Mouse (Mus musculus) MEL (cell line): ENCODE measurements at regions not wholly inside any gene's neighbourhood (a gene's known extent, or its start where the extent isn't known, plus 50 kb on each side); places are given as distances from the start of the nearest gene placed in this dataset.

ENCODE experiments used
- DNase-seq: peaks from one replicate; pipeline ENCODE4 v3.0.0; 2011; ENCODE audit warnings: low read depth, low spot score
- H3K27ac ChIP-seq: 2 replicates; pipeline ENCODE4 v1.5.1; 2012; ENCODE audit warnings: low read depth, mild to moderate bottlenecking, control low read depth, low read length, moderate library complexity; ENCODE audit not compliant: control insufficient read depth
- H3K27me3 ChIP-seq, 2 experiments: fragments of 150-350 bp in 1 of 2; sonication (generic) in 1 of 2; 2 replicates each; pipeline ENCODE4 v1.6.1; 2012; ENCODE audit warnings: low read length in 2 of 2, mild to moderate bottlenecking in 2 of 2, improper control_type of control experiment in 1 of 2, moderate library complexity in 1 of 2; ENCODE audit not compliant: insufficient read depth in 2 of 2, control insufficient read depth in 1 of 2
- H3K36me3 ChIP-seq, 2 experiments: 2 replicates each; pipeline ENCODE4 v1.6.1; 2012 to 2014; ENCODE audit warnings: low read length in 2 of 2, improper control_type of control experiment in 1 of 2, inconsistent platforms in 1 of 2, mild to moderate bottlenecking in 1 of 2; ENCODE audit not compliant: insufficient read depth in 2 of 2, control insufficient read depth in 1 of 2
- H3K4me1 ChIP-seq, 2 experiments: fragments of 150-350 bp in 1 of 2; sonication (generic) in 1 of 2; 2 replicates each; pipeline ENCODE4 v1.6.1; 2012; ENCODE audit warnings: low read length in 2 of 2, improper control_type of control experiment in 1 of 2, mild to moderate bottlenecking in 1 of 2; ENCODE audit not compliant: insufficient read depth in 2 of 2, control insufficient read depth in 1 of 2
- H3K4me3 ChIP-seq, 2 experiments: fragments of 150-350 bp in 1 of 2; sonication (generic) in 1 of 2; 2 replicates each; pipeline ENCODE4 v1.5.1; 2012; ENCODE audit warnings: low read depth in 2 of 2, low read length in 2 of 2, mild to moderate bottlenecking in 2 of 2, moderate library complexity in 2 of 2, control low read depth in 1 of 2, improper control_type of control experiment in 1 of 2; ENCODE audit not compliant: control insufficient read depth in 1 of 2, insufficient read depth in 1 of 2
- H3K79me2 ChIP-seq: 2 replicates; pipeline ENCODE4 v1.6.1; 2012; ENCODE audit warnings: mild to moderate bottlenecking, low read length, moderate library complexity; ENCODE audit not compliant: control insufficient read depth, poor library complexity, insufficient read depth
- H3K9ac ChIP-seq: 2 replicates; pipeline ENCODE4 v1.6.1; 2012; ENCODE audit warnings: low read depth, mild to moderate bottlenecking, control low read depth, low read length, moderate library complexity; ENCODE audit not compliant: control insufficient read depth, poor library complexity, severe bottlenecking
- H3K9me3 ChIP-seq: fragments of 150-350 bp; sonication (generic); replicated peaks from 2 replicates; pipeline ENCODE4 v1.6.1; 2012; ENCODE audit warnings: mild to moderate bottlenecking, low read length, improper control_type of control experiment, moderate library complexity; ENCODE audit not compliant: insufficient read depth
- BHLHE40 ChIP-seq: IDR thresholded peaks from 2 replicates; pipeline ENCODE4 v1.6.1; 2012; ENCODE audit warnings: low read depth, mild to moderate bottlenecking, inconsistent platforms, low read length, improper control_type of control experiment, borderline replicate concordance
- CHD1 ChIP-seq: IDR thresholded peaks from 2 replicates; pipeline ENCODE4 v1.6.1; 2012; ENCODE audit warnings: low read depth, mild to moderate bottlenecking, inconsistent platforms, low read length, improper control_type of control experiment
- CHD2 ChIP-seq: IDR thresholded peaks from 2 replicates; pipeline ENCODE4 v1.6.1; 2011; ENCODE audit warnings: low read length, improper control_type of control experiment
- ETS1 ChIP-seq: IDR thresholded peaks from 2 replicates; pipeline ENCODE4 v1.6.1; 2012; ENCODE audit warnings: low read depth, mild to moderate bottlenecking, inconsistent platforms, low read length, improper control_type of control experiment, moderate library complexity
- JUND ChIP-seq: IDR thresholded peaks from 2 replicates; pipeline ENCODE4 v1.6.1; 2011; ENCODE audit warnings: low read depth, mild to moderate bottlenecking, improper control_type of control experiment, low read length
- KAT2A ChIP-seq: conservative IDR thresholded peaks from 2 replicates; pipeline ENCODE4 v1.6.1; 2012; ENCODE audit warnings: low read depth, low read length, improper control_type of control experiment, inconsistent platforms
- MAZ ChIP-seq: IDR thresholded peaks from 2 replicates; pipeline ENCODE4 v1.6.1; 2012; ENCODE audit warnings: low read depth, mild to moderate bottlenecking, inconsistent platforms, low read length, improper control_type of control experiment
- MEF2A ChIP-seq: IDR thresholded peaks from 2 replicates; pipeline ENCODE4 v1.6.1; 2014; ENCODE audit warnings: low read depth, mild to moderate bottlenecking, inconsistent platforms, low read length, improper control_type of control experiment; ENCODE audit not compliant: poor library complexity, insufficient replicate concordance, severe bottlenecking; ENCODE audit errors: extremely low read depth
- MXI1 ChIP-seq: IDR thresholded peaks from 2 replicates; pipeline ENCODE4 v1.6.1; 2011; ENCODE audit warnings: mild to moderate bottlenecking, low read depth, low read length, improper control_type of control experiment
- MYB ChIP-seq: IDR thresholded peaks from 2 replicates; pipeline ENCODE4 v1.6.1; 2011; ENCODE audit warnings: mild to moderate bottlenecking, low read depth, low read length, improper control_type of control experiment
- MYC ChIP-seq: IDR thresholded peaks from 2 replicates; pipeline ENCODE4 v1.6.1; 2011; ENCODE audit warnings: low read depth, mild to moderate bottlenecking, low read length, improper control_type of control experiment, moderate library complexity
- POLR2A ChIP-seq, 2 experiments: IDR thresholded peaks; 2 replicates each; pipeline ENCODE4 v1.6.1; 2011 to 2012; ENCODE audit warnings: low read length in 2 of 2, mild to moderate bottlenecking in 2 of 2, control low read depth in 1 of 2, improper control_type of control experiment in 1 of 2, low read depth in 1 of 2, moderate library complexity in 1 of 2; ENCODE audit not compliant: control insufficient read depth in 1 of 2, insufficient read depth in 1 of 2, poor library complexity in 1 of 2
- POLR2AphosphoS5 ChIP-seq: IDR thresholded peaks from 2 replicates; pipeline ENCODE4 v1.6.1; 2012; ENCODE audit warnings: low read depth, borderline replicate concordance, mild to moderate bottlenecking, inconsistent platforms, low read length, moderate library complexity, mixed read lengths
- RAD21 ChIP-seq: IDR thresholded peaks from 2 replicates; pipeline ENCODE4 v1.6.1; 2011; ENCODE audit warnings: mild to moderate bottlenecking, low read depth, low read length, improper control_type of control experiment
- SMC3 ChIP-seq: IDR thresholded peaks from 2 replicates; pipeline ENCODE4 v1.6.1; 2011; ENCODE audit warnings: low read depth, low read length, improper control_type of control experiment
- TCF12 ChIP-seq: IDR thresholded peaks from 2 replicates; pipeline ENCODE4 v1.6.1; 2014; ENCODE audit warnings: low read depth, mild to moderate bottlenecking, inconsistent platforms, low read length, improper control_type of control experiment, moderate library complexity
- USF1 ChIP-seq: IDR thresholded peaks from 2 replicates; pipeline ENCODE4 v1.6.1; 2014; ENCODE audit warnings: low read depth, mild to moderate bottlenecking, inconsistent platforms, low read length, improper control_type of control experiment, moderate library complexity
- USF2 ChIP-seq, 2 experiments: IDR thresholded peaks; 2 replicates each; pipeline ENCODE4 v1.6.1; 2011 to 2012; ENCODE audit warnings: improper control_type of control experiment in 2 of 2, low read length in 2 of 2, borderline replicate concordance in 1 of 2, inconsistent platforms in 1 of 2, low read depth in 1 of 2, mild to moderate bottlenecking in 1 of 2; ENCODE audit not compliant: insufficient read depth in 1 of 2
- ZC3H11A ChIP-seq: IDR thresholded peaks from 2 replicates; pipeline ENCODE4 v1.6.1; 2012; ENCODE audit warnings: low read depth, mild to moderate bottlenecking, inconsistent platforms, low read length, improper control_type of control experiment
- ZKSCAN1 ChIP-seq: IDR thresholded peaks from 2 replicates; pipeline ENCODE4 v1.6.1; 2012; ENCODE audit warnings: low read depth, mild to moderate bottlenecking, inconsistent platforms, low read length, improper control_type of control experiment, moderate library complexity
- ZMIZ1 ChIP-seq: IDR thresholded peaks from 2 replicates; pipeline ENCODE4 v1.6.1; 2012; ENCODE audit warnings: low read depth, mild to moderate bottlenecking, inconsistent platforms, low read length, improper control_type of control experiment, moderate library complexity
- ZNF384 ChIP-seq: IDR thresholded peaks from 2 replicates; pipeline ENCODE4 v1.6.1; 2012; ENCODE audit warnings: low read depth, mild to moderate bottlenecking, inconsistent platforms, low read length, improper control_type of control experiment

DNA sequence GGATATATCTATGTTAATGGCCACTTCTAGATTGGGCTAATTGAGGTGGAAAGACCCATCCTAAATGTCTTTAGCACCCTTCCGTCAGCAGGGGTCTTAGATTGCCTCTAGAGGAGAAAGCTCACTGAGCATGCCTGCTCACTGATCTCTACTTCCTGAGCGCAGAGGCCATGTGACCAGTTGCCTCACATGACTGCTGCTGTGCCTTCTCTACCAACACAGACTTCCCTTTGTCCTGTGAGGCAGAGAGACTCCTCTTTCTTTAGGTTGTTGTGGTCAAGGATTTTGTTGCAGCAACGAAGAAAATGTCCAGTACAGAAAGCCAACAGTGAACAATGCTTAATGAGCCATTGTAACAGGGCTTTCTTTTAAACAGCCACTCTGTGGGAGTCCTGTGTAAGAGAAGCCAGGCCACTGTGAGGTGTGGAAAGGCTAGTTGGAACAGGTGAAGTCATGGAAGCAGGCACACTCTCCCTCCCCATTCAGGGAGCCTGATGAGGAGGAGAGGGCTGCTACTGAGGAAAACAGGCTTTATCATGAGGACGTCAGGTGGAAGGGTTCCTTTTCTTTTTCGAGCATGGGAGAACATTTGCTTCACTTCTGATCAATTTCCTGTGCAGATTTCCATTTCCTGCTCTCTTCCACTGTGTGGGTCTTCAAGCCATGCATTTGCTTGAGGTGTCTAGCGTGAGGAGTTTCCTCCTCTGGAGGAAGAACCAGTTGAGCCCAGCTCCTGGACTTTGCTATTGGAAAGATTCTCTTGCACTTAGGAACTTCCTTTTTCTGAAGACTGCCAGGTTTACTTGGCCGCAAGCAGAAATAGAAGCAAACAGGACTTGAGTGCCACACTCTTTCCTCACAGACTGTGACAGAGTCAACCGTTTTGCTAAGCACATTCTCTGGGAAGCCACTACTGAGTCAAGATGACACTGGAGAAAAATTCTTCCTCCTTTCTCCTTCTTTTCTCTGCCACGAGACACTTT lies 290.7 kb upstream of the Adgrl2 start:
- Histone ChIP-seq H3K27me3 (no peaks in the 10 kb centered on the region), H3K27ac (no peak overlapping the region), H3K36me3 (no peaks in the 10 kb centered on the region), H3K79me2 (no peaks in the 10 kb centered on the region), H3K9me3 (no peaks in the 10 kb centered on the region), H3K4me1 (no peaks in the 10 kb centered on the region), H3K9ac (no peak overlapping the region), H3K4me3 (no peak overlapping the region)
- DNase-seq, result no peak
- TF ChIP-seq USF1, result peak; percentile 75
- TF ChIP-seq MXI1, result no peak
- peak in 1 of 2 experiments; percentile 40; a peak in 1 of 4 replicates for TF ChIP-seq USF2 (IDR thresholded peaks at IDR 0.05; ENCODE audit: borderline replicate concordance in 1 of 2, insufficient read depth in 1 of 2, low read depth in 1 of 2, low read length in 2 of 2)
- no peak for TF ChIP-seq ETS1

DNA sequence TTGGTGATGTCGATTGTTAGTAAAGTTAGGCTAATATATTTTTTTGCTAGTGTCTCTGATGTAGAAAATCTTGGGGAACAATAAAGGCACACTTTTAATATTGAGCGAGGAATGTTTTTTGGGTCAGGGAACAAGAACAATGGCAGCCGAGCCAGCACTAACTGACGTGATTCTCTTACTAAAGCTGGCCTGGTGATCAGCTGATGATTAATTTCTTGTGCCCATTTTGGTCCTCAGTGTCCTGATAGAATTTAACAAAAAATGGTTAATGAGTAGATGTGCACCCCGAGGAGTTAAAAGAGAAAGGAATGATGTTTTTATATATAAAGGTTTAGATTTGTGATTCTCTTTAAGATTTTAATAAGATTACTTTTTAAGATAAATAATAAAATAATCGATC lies 289.0 kb upstream of the Adgrl2 start:
- no peak for DNase-seq
- Histone ChIP-seq H3K4me1 (peaks cover 0 to 3% of the 10 kb centered on the region in 2 experiments; a peak in 1 of 4 replicates), H3K36me3 (0 out of 4 replicates have a peak, but pooled peaks cover 0 to 3% of the 10 kb centered on the region in 2 experiments), H3K27me3 (no peaks in the 10 kb centered on the region), H3K79me2 (no peaks in the 10 kb centered on the region), H3K27ac (no peak overlapping the region), H3K9me3 (no peaks in the 10 kb centered on the region)
- no peak for TF ChIP-seq SMC3
- TF ChIP-seq MYB, result no peak
- no peak for TF ChIP-seq ZKSCAN1
- no peak for TF ChIP-seq MEF2A
- TF ChIP-seq CHD2, result no peak
- TF ChIP-seq RAD21, result no peak
- TF ChIP-seq BHLHE40, result no peak
- no peak for TF ChIP-seq POLR2AphosphoS5
- no peak for TF ChIP-seq USF1
- TF ChIP-seq MAZ, result no peak
- no peak for TF ChIP-seq CHD1
- no peak for TF ChIP-seq ZC3H11A
- TF ChIP-seq JUND, result no peak
- TF ChIP-seq KAT2A, result no peak
- TF ChIP-seq POLR2A (IDR thresholded peaks at IDR 0.05; ENCODE audit: control insufficient read depth in 1 of 2, insufficient read depth in 1 of 2, low read depth in 1 of 2, low read length in 2 of 2, poor library complexity in 1 of 2), result no peak
- TF ChIP-seq TCF12, result no peak
- no peak for TF ChIP-seq ZNF384
- no peak for TF ChIP-seq MYC
- no peak for TF ChIP-seq ZMIZ1
- TF ChIP-seq, all 39 proteins: peak for 0
- H3K9ac ChIP-seq, result no peak overlapping the region
- no peak overlapping the region for H3K4me3 ChIP-seq
